Comparison of ENCODE assay signal across 13 mouse cellular contexts in the genomic region with DNA sequence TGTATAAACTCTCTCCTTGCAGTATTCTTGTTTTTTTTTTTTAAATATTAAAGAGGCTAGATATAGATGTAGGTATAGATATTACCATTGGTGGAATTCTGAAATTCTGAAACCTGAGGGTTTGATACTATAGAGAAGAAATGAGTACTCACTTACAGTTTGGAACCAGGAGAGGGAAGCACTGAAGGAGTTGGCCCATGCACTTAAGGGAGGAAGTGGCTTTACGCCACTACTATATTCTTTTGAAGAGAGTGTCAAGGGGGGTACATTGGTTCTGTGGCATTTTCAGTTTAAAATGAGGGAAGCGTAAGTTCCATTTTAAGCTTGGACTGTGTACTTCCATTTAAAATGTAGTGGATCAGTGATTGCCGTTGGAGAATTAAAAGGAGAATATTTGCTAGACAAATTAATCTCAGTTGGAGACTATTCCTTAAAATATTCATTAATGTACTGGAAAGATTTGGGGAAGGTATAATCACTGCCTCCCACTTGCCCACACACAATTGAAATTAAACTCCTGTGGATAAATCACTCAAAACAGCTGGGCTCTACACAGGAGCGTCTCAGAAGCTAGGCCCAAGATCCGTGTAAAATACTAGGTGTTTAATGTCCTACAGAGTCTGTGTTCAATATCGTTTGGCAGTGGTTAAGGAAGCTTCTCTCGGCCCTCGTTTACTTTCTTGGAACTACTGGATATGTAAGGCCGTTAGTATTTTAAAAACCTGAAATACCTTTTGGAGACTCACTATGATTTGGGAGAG. TPM values are rescaled to one million over a fixed set of nuclear protein-coding genes. Genes with fewer than 3 reads are reported as not detected.
DNase-seq lines count a peak whose midpoint lies in the region; ATAC-seq and TF ChIP-seq lines count a peak whose summit lies in the region.
"Had no signal": no experiment of that assay in that cellular context is flagged by ENCODE, and none has a peak within 500 bp of the region (broad histone marks: within the 10 kb centered on the region; RNA-seq: fewer than 3 reads in every experiment).

No protein-coding gene starts in this region.

- H3K4me2 ChIP-seq in lung, postnatal 0 days (replicated peaks; ENCODE audit: low read depth, low read length): no peak overlapping the region

- WGBS in heart, adult 2 months: 78% methylated on average over 9 of the region's 9 CpGs
- WGBS in lung, postnatal 0 days: 57% methylated on average over 9 of the region's 9 CpGs

- no peak for TF ChIP-seq EP300 in heart, adult 2 months (IDR thresholded peaks at IDR 0.05; ENCODE audit: insufficient read depth, low read depth, low read length)
- no peak for TF ChIP-seq EP300 in lung, postnatal 0 days (IDR thresholded peaks at IDR 0.05)

- no peak overlapping the region for H3K9ac ChIP-seq in heart, adult 2 months (ENCODE audit: low read depth, low read length)
- no peak overlapping the region for H3K9ac ChIP-seq in lung, postnatal 0 days (replicated peaks; ENCODE audit: low read depth)

- H3K27ac ChIP-seq in heart, adult 2 months: no peak overlapping the region
- H3K27ac ChIP-seq in lung, postnatal 0 days (ENCODE audit: low read length): no peak overlapping the region
- H3K27ac ChIP-seq: midbrain, embryonic 10.5 days had no signal

- TF ChIP-seq POLR2A in heart, adult 2 months (IDR thresholded peaks at IDR 0.05; ENCODE audit: insufficient read depth, low read depth, low read length): no peak

- no peak for DNase-seq in heart, adult 2 months
- no peak for DNase-seq in heart, postnatal 4 days
- peak; percentile 41 for DNase-seq in lung, postnatal 0 days (ENCODE audit: low spot score)
- DNase-seq in lung, postnatal 25 days (ENCODE audit: low spot score): no peak
- DNase-seq in adrenal gland, postnatal 25 days: no peak
- DNase-seq in left cerebral cortex, adult 8-10 months (ENCODE audit: low spot score in 2 of 2): no peak
- DNase-seq: adrenal gland, adult 2 months; cerebellum, adult 18-20 months; right cerebral cortex, postnatal 4 days; thymus, adult 2 months had no signal

- peaks cover 12% of the 10 kb centered on the region for H3K4me1 ChIP-seq in heart, adult 2 months (ENCODE audit: control insufficient read depth, insufficient read depth, low read length)
- H3K4me1 ChIP-seq in lung, postnatal 0 days (ENCODE audit: insufficient read depth, low read depth, low read length): peaks cover 13% of the 10 kb centered on the region; the same call in 1 of the 2 replicates

- no peak for ATAC-seq in lung, postnatal 0 days
- peak; percentile 78 for ATAC-seq in common myeloid progenitor, adult 5-6 weeks (replicated peaks; ENCODE audit: low read depth, poor library complexity, severe bottlenecking)
- peak; percentile 73 for ATAC-seq in neutrophil, adult 5-6 weeks (ENCODE audit: extremely low read depth, insufficient number of reproducible peaks, low FRiP score, poor library complexity, severe bottlenecking)

- no peaks in the 10 kb centered on the region for H3K9me3 ChIP-seq in lung, postnatal 0 days (ENCODE audit: low read length)
- H3K9me3 ChIP-seq: midbrain, embryonic 10.5 days had no signal

- no peaks in the 10 kb centered on the region for H3K27me3 ChIP-seq in heart, adult 2 months (ENCODE audit: control insufficient read depth, insufficient read depth, low read length)
- no peaks in the 10 kb centered on the region for H3K27me3 ChIP-seq in lung, postnatal 0 days (replicated peaks; ENCODE audit: insufficient read depth, low read length)

- H3K79me2 ChIP-seq in heart, adult 2 months (replicated peaks; ENCODE audit: control insufficient read depth, insufficient read depth, low read length): peaks cover 4% of the 10 kb centered on the region

- 0 out of 2 replicates have a peak, but pooled peaks have one; percentile 12 for TF ChIP-seq CTCF in heart, adult 2 months (IDR thresholded peaks at IDR 0.05)
- TF ChIP-seq CTCF in lung, postnatal 0 days (IDR thresholded peaks at IDR 0.05): peak; percentile 47

- intact Hi-C loops in heart, adult 2 months (cut with DNase I): no loop called here

- H3K36me3 ChIP-seq in heart, adult 2 months (ENCODE audit: control insufficient read depth, insufficient read depth, low read length): peaks cover 7% of the 10 kb centered on the region
- H3K36me3 ChIP-seq in lung, postnatal 0 days (ENCODE audit: insufficient read depth, low read length): no peaks in the 10 kb centered on the region
- H3K36me3 ChIP-seq: midbrain, embryonic 10.5 days had no signal

- no peak overlapping the region for H3K4me3 ChIP-seq in heart, adult 2 months
- no peak overlapping the region for H3K4me3 ChIP-seq in lung, postnatal 0 days (ENCODE audit: low read depth, low read length)
- H3K4me3 ChIP-seq: midbrain, embryonic 10.5 days had no signal

RNA-seq across cellular contexts. Expression of a gene that starts 32.0 kb away (rescaled TPM):
- total RNA-seq in heart, adult 2 months (2021): 10 to 100 TPM; 64.6 to 74.4 TPM
- polyA plus RNA-seq in heart, adult 2 months (2012; rRNA removed): 15.1 and 28.2 TPM in 2 replicates
- total RNA-seq in heart, postnatal 4 days (2021): 10 to 100 TPM; 82.7 to 83.4 TPM
- polyA plus RNA-seq in lung, postnatal 0 days (2015; fragmentation: Nextera tagmentation; extraction: Ambion mirVana): 277 and 282 TPM in 2 replicates
- 32.4 and 55.2 TPM in 2 replicates for total RNA-seq in common myeloid progenitor, adult 5-6 weeks (2017)
- total RNA-seq in neutrophil, adult 5-6 weeks (2017): 216 and 258 TPM in 2 replicates
- total RNA-seq in adrenal gland, postnatal 25 days (2021): 48.2 and 54.6 TPM in 2 replicates
- total RNA-seq in left cerebral cortex, adult 8-10 months (2022): 100 to 1,000 TPM; 728 to 813 (median 766) TPM
